Mouse (Mus musculus) spleen, postnatal 36 days (tissue): ENCODE data around the gene Adamts16.

Source experiments
- DNase-seq, 2 experiments: peaks; one replicate each; pipeline ENCODE4 v3.0.0; 2022; ENCODE audit warnings: low spot score in 2 of 2, mixed read lengths in 1 of 2

The Adamts16 gene

DNA sequence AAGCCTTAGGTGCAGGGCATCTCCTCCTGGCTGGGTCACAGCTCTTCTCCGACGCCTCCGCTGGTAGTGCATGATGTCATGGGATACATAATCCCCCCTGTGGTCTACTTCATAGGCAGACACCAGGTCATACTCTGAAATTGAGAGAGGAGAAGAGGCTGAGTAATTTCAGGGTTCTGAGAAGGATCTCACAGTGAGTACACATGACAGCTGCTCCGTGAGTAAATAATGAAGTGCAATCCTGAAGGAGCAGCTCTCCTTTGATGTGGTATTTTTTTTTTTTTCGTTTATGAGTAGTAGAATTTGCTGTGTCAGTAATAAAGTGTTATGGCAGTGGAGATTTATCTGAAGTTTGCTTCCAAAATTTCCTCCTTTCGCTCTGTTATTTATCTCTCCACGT lies 5.4 kb downstream of the Adamts16 start:
- no peak for DNase-seq

DNA sequence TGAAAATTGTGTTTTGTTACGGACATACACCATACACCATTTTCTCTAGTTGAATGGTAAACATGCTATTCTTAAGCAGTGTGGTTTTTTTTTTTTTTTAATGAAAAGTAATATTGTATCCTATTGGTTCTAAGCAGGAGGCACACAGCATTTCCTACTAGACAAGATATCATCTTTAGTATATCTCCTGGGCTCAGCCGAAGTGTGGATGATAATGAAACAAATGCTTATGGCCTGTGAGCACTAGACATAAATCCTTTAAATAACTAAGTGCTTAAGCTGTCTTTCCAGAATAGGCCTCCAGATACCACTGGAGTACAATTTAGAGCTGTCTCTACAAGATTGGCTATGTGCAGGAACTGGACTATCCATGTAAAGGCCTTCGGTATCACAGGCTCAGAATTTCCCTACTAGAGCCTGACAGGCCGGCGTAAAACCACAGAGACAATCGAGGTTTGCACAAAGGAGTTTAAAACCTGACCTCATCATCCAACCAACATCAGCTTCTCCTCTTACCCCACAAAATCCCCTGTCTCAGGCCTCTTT lies 8.9 kb downstream of the Adamts16 start:
- no peak for DNase-seq

DNA sequence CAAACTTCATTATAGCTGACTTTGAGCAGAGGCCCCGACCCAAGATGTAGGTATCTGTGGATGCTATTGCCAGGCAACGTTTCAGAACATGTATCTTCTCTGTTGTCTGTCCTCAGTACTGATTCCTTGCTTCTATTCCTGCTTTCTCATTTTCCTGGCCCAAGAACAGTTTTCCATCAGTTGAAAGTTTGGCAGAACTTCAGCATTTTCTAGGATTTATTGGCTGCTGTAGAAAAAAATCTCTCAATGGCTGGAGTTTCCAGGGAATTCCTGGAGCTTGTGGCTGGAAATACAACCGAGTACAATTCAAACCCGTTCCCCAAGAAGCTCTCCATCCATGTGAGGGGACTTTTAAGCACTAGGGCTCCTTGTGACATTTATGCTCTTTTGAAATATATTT lies 10.6 kb downstream of the Adamts16 start:
- no peak for DNase-seq

DNA sequence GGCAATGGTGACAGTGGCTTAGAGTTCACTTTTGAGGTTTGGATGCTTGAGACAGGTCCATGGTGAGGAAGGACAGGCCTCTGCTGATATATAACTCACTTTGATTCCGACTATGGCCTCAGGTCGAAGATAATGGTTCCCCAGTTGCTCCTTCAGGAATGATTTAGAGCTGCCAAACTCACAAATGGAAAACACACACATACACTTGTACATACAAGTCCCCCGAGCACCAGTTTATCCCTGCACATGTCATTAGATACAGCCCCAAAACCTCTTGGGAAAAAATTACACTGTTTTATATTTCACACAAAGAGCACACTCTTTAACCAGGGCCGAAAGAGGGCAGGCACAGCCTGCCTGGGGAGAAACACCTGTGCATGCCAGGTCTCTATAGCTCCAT lies 14.1 kb downstream of the Adamts16 start:
- DNase-seq: no peak

DNA sequence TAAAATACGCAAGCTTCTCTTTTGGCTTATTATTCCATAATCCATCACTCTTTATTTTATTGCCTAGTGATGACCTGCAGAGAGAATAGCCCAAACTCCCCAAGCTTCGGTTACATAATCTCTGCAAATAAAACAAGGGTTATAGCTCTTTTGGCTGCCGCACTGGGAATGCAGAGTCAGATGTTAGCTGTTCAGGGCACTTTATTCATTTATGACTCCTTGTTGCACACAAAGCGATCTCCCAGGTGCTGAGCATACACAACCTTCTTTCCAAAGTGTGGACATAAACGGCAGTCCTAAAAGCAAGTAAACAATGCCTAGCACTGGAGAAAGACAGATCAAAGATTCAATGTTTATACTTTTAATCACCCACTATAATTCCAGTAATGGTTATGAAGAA lies 16.3 kb downstream of the Adamts16 start:
- DNase-seq: no peak

DNA sequence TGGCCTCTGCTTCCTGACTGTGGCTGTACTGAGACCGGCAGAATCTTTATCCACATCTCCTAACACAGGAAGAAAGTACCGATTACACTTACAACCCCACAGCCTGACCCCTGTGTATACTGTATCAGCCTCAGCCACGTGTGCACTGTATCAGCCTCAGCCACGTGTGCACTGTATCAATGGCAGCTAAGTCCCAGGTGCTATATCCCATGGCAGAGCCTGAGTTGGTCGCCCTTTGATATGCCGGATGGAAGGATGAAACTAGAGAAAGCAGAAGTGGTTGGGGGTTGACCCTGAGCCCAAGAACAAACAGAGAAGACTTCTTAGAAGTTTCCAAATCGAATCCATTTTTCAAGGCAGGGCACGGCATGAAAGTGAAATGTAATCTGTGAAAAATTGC lies 17.9 kb downstream of the Adamts16 start:
- no peak for DNase-seq

DNA sequence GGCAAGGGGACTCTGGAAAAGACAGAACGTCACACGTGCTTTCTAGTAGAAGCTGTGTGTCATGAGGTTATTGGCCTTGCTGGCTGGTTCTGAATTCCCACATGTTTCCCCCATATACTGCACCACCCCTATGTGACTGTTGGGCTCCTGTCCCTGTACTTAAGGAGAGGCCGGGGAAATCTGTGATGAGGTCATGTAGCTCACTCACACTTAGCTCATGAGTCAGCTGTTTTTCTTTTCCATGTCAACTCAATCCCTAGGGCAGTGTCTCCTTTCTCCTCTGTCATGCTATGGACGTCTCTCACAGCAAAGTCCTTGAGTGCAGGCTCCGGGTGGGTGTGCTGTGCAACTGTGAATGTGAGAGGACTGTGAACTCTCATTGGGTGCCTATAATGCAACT lies 22.6 kb downstream of the Adamts16 start:
- no peak for DNase-seq

DNA sequence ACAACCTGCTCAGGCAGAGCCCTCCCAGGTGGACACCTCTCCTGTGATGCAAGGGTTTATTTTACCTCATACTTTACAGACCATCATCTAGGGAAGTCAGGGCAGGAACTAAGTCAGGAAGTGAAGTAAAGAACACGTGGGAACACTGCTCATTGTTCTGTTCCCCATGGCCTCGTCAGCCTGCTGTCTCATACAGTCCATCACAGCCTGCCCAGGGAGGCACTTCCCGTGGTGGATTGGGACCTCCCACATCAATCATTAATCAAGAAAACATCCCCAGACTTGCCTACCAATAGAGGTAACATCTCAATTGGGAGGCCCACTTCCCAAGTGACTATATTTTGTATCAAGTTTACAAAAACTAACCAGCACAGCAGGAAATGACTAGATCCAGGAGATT lies 27.2 kb downstream of the Adamts16 start:
- no peak for DNase-seq

DNA sequence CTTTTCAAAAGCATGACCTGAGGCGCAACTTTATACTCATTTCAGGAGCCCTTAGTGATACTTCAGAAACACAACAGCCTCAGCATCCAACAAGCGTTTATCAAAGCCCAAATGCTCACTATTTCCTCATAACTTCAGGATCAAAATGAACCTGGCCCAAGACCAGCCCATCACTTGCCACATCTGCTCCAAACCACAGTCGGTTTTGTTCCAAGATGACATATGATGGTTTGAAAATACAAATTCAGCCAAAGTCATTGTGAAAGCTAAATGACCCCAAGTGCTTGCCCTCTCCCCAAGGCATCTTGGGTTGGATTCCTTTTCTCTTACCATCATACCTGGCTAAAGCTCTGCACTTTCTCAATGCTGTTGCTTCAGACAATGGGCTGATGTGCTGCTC lies 36.1 kb downstream of the Adamts16 start:
- no peak for DNase-seq

DNA sequence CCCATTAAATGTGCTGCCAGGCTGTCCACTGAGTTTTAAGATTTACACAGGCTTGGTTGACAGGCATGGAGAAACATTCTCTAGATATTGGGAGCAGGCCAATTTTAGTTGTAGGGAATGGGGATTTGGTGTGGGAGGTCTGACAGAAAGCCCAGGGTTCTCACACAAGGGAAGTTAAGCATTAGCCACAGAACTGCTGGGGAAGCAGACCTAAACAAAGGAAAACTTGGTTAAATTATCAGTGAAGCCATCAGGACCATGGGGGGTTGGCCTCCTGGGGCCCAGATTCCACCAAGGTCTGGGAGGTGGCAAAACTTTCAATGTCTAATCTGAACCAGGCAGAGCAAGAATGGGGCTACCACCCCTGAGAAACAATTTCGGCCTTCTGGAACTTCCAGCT lies 38.8 kb downstream of the Adamts16 start:
- DNase-seq: no peak

DNA sequence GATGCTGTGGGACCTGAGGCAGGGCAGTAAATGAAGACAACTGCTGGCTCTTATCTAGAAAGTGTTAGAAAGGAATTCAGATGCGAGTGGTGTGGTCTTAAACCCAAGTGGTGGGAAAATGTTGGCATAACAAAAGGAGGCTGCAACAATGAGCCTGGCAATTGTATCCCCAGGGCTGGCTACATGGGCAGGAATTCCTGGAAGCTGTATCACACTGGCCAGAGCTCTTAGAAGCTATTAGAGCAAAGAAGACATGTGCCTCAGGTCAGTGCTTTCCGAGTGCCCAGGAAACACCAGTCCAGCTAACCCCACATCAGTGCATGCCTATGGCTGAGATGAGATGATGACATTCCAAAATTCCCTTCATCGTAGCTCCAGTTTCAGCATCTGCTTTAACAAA lies 42.3 kb downstream of the Adamts16 start:
- no peak for DNase-seq

DNA sequence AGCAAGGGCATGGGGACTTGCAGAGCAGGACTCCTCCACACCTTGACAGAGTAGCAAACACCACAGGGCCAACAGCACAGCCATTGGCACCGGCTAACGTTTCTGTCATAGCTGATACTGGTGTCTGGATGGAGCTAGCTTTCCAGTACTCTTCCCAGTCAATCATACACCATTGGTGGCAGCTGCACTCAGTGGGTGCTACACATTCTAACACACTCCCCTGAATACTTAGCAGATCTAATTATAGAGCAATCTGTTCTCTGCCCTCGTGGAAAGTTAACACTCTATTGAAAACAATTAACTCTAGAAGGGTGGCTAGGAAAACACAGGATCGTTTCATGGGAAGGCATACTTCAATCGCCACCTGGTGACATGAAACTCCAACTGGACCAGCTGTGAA lies 43.2 kb downstream of the Adamts16 start:
- DNase-seq: no peak

DNA sequence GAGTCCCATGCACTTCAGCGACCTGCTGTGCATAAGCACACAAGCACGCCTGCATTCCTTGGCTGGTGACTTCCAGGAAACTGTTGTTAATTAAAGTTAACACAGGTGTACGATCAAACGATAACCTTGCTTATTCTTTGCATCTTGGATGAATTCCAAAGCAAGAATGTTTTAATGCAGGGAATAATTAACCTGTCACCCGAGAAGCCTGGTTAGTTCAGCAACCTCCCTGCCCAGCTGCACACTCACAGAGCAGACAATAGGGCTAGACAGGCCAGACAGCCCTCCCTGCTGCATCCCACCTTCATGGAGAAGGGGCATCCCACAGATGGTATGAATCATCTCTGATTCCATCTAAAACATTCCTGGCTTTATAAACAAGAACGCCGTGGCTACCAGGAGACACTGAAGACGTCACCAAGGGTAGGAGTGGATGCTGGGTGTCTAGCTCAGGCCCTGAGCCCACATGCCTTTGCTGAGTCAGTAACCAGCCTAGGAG lies 47.5 kb downstream of the Adamts16 start:
- no peak for DNase-seq

DNA sequence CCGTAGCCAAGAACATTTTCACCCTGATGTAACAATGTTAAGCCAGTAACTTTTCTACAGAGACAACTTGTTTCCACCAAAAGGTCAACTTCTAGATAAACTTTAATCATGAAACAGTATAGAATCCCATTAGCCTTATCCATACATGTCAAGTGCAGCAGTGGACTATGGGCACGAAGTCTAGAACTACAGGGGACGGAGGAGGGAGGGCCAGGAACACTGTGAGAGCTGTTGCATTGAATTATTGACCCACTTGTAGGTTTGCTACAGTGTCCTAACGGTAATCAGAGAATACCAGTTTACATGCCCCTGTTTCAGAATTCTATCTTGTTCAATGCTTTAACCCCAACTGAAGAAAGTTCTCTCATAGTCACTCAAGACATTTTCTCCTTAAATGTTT lies 48.0 kb downstream of the Adamts16 start:
- no peak for DNase-seq

DNA sequence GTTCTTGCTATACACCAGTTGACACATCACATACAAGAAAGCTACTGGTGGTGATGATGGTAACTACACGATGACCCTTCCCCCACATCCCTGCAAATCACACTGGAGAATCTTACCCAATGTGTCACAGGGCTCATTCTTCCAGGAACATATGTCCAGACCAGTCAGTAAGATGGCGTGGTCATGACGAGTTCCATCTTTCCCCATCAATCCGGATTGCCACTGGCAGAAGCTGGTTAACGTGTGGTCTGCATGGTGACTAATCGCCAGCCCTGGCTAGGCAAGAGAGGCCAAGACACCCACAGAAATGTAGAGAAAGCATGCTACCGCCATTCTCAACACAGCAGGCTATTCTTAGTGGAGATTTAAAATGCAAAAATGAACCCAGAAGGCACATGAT lies 48.7 kb downstream of the Adamts16 start:
- no peak for DNase-seq

DNA sequence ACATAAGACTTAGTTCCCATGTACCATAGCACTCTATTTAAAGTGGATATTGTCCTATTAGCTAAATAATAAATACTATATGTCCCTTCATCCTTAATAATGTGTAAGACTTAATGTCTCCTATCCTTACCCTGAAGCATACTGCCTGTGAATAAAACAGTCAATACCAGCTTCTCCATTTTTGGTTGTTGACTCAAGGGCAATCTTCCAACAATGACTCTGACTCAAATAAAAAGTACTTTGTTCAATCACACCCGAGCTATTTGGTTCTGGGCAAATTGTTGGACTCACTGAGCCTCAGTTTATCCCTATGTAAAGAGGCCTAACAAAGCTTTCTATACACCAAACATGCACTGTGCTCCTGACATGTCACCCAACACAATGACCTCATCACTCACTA lies 51.8 kb downstream of the Adamts16 start:
- DNase-seq: no peak

DNA sequence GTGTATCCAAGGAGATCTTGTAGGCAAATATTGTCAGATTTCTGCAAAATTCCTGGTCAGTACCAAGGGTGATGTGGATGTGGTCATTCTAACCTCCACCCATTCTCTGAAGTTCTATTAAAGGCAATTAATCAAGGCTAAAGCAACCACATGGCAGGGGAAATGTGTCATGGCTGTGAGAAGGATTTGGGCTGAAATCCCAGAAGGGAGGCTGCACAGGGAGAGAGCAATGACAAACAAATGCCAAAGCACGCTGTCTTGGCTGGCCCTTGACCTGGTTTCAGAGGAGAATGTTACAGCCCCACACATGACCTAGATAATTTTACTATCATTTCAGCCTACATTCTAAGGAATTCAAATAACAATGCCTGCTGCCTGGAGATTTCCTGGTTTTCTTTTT lies 52.6 kb downstream of the Adamts16 start:
- no peak for DNase-seq

DNA sequence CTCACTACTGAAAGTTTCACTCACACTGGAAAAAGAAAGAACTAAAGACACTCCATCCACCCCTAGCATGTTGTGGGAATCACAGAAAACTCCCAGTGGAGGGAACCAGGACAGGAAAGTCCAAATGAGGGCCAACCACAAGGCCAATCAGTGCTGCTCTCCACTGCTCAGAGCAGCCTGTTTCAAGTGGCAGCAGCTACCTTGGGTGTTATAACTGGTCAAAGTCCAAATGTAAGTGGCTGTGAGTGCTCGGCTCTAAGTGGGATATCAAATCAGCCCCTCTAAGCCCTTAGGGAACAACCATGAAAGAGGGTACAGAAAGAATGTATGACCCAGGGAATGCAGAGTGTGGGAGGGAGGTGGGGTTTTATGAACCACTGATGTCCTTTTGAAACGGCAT lies 56.5 kb downstream of the Adamts16 start:
- no peak for DNase-seq

DNA sequence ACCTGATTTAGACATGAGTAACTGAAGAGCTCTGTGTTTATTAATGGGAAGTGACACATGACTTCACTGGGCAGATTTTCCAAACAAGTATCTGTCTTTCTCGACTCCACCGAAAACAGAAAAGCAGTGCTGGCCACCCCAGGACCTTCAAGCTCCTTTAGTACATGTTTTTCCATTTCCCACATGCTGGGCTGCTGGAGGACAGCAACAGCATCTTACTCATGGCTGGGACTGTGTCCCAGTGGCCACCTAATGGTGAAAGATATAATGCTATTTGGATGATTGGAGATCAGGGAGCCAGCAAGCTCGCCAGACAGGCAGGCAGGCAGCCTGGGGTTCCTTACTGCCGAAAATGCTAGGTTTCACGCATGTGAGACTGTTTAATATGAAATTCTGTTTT lies 57.5 kb downstream of the Adamts16 start:
- DNase-seq: no peak

DNA sequence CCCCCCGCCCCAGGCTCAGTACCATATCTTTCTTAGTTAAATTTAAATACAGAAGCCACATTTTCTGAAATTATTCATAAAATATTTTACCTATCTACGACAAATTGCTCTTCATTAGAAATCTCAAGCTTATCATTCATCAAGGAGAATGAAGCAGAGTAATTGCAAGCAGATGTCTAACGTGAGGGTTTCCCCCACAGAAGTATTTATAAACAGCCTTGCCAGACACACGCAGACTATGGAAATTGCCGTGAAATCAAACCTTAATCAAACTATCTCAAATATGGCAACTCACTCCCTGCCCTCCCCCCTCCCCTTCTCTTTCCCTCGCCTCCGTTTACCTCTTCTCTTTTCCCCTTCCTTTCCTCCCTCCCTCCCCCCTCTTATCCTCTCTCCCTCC lies 61.8 kb downstream of the Adamts16 start:
- DNase-seq: no peak

DNA sequence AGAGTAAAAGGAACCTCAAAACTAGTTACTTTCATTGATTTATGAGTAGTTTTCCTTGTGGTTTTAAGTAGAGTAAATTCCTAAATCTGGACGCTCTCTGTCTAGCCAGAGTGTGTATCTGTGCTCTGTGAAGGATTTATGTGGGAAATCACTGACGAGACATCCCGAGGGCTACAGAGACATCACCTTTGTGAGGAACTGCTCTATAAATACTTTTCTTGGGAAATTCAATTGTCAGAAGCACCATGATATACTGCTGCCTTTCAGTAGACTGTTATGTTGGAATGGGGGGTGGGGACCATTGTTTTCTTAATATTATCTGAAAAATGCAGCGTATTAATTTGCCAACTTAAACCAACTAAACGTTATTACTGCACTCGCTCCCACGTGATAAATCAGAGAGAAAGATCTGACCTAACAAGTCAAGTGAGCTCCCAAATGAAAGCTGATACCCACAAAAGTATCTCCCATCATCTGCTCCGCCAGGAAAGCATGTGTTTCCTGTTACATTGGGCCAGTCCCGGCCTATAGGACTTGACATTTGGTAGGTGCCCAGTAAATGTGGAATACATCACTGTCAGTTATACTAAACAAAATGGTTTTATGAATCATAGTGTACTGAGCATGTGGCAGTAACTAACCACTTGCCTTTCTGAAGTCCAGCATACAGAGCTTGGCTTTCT lies 62.6 kb downstream of the Adamts16 start:
- no peak for DNase-seq

DNA sequence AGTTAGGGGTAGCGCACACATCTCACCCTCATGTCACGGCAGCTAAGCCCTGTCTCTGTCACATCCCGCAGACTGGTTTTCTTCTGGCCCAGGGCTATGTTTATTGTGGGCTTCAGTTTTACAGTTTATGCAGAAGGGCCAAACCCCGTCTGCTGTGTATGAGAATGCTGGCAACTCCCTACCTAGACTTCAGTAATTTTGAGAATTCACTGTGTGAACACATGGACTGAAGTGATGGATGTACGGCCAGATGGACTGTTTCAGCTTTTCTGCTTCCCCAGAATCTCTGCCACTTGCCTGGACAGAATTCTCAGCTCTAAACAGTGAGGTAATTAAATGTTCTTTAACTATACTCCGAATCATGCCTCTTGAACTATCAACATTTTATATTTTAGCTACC lies 70.5 kb downstream of the Adamts16 start:
- DNase-seq: no peak

DNA sequence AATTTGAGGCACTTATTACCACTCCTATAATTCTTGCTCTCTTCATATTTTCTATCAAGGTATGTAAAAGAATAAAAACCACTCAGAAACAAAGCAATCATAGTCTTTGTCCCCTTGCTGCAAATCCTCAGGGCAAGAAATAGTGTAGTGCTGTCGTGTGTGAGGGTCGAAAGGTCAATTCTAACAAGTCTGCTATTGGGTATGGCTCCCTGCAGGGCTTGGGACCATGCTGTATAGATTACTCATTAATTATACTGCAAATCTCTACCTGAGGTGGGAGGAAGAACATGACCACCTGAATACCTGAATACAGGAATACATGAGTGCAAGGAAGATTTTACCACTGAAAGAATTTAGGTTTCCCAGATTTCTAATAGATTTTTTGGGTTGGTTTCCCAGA lies 72.5 kb downstream of the Adamts16 start:
- DNase-seq: no peak

DNA sequence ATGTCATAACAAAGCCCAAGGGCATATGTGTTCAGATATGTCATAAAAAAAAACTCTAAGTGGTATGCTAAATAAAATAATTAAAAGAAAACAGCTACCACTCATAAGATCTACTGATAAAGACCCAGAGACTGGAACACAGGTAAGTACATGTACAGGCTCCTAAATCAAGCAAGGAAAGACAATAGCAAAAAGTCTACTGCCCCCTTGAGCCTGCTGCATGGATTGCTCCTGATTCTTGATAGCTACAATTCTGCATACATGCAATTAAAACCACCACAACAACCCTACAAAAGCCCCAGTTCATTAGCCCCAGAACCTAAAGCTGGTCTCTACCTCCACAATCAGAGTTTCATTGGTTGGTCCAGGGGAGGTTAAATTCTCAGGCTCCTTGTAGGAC lies 74.1 kb downstream of the Adamts16 start:
- no peak for DNase-seq
